Mouse (Mus musculus) cerebellum, adult 11-12 months (tissue): ENCODE measurements around the gene Npas4.
"Not testable (repeated sequence)": the region's sequence is repeated elsewhere in the genome, so short reads cannot be mapped to it uniquely, and the experiment has no call there.

Experiments
- DNase-seq: peaks from one replicate; pipeline ENCODE4 v3.0.0; 2022

The Npas4 gene

DNA sequence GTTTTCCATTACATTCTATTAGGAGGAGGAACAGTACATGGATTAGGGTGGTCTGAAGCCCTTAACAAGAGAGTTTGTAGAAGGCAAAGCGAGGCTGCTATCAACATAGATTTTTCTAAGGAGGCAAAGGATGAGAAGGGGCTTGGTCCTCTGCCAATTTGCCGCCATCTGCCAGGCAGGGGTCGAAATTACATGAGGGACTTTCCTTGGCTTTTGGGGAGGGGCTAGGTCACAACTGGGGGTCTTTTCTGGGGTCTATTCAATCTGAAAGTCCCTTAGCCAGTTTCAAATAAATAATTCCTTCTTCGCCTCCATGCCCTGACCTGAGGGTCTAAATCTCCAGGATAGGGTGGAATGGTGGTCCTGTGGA, at the start of gene Npas4:
TSS of gene Npas4 (minus strand) at position 61 of the 370 bp plus-strand sequence.
- DNase-seq, result no peak

DNA sequence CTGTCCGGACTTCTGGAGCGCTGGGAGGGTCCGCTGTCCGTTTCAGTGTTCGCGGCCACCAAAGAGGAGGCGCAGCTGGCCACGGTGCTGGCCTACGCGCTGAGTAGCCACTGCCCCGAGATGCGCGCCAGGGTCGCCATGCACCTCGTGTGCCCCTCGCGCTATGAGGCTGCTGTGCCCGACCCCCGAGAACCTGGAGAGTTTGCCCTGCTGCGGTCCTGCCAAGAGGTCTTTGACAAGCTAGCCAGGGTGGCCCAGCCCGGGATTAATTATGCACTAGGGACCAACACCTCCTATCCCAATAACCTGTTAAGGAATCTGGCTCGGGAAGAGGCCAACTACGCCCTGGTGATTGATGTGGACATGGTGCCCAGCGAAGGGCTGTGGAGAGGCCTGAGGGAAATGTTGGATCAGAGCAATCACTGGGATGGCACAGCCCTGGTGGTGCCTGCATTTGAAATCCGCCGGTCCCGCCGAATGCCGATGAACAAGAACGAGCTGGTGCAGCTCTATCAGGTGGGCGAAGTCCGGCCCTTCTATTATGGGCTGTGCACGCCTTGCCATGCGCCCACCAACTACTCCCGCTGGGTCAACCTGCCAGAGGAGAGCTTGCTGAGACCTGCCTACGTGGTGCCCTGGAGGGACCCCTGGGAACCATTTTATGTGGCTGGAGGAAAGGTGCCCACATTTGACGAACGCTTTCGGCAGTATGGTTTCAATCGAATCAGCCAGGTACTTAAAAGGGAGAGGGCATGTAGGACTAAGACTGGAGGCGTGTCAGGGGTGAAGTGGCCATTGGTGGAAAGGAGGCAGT, 49.4 kb upstream of the Npas4 start:
- DNase-seq, result peak; percentile 71

DNA sequence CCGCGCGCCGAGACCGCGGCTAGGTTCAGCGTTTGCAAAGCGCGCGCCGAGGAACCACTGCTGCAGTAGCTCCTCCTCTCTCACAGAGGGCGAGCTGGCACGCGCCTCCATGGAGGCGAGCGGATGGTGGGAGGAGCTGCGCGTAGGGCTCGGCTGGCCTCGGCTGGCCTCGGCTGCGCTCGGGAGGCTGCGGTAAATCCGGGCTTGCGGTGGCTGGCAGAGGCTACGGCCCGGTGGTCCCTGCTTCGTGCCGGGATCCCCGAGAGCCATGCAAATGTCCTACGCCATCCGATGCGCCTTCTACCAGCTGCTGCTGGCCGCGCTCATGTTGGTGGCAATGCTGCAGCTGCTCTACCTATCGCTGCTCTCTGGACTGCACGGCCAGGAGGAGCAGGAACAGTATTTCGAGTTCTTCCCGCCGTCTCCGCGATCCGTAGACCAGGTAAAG, 48.6 kb upstream of the Npas4 start, which contains the start of the genes B4gat1 and AC124502.3:
TSS of gene B4gat1 (plus strand) at position 118 of the 448 bp plus-strand sequence.
TSS of gene AC124502.3 (plus strand) at position 183 of the 448 bp plus-strand sequence.
- peak; percentile 94 for DNase-seq

DNA sequence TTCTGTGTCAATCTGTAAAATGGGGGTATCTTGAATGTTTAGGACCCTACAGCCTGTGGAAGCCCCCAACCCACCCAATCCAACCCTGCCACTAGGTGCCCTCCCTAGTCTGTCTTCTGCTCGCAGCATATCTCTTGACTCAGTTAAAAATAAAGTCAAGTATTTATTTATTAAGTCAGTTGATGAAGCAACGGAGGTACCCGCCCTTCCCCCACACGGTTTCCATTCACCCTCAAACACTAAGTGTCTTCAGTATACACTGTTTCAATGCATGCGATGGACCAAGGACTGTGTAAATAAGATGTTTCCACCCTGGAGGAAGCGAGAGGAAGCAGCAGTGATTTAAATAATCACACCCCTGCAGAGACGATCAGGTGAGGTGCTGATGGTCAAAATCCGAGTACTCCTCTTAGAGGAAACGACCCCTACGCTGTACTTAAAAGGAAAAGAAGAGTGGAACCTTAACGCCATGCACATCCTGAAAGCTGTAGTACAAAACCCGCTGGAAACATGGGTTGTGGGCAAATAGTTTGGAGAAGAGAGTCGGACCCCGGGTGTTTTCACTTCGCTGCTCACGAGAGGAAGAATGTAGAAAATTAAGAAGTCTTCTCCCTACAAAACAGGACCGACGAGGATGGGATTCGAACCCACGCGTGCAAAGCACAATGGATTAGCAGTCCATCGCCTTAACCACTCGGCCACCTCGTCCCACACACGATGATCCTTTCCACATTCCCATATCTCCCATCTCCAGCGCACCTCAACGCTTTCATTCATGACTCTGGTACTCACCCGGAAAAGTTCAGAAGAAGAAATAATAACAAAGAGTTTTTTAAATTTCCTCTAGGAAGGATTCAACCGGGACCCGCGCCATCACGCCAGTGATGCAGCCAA, 47.8 kb upstream of the Npas4 start:
- DNase-seq, result peak; percentile 90

DNA sequence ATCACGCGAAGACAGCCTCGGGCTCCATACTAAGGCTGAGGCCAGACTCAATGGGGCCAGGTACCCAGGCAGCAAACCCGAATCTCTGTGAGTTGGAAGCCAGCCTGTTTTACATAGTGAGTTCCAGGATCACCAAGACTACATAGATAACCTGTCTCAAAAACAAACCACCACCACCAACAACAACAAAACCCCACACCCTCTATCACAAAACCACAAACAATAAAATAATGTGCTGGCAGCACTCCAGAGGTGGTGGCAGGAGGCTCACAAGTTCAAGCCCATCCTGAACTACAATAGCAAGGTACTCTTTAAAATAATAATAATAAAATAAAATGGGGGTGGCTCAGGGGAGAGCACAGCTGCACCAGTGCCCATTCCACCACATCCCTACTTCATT, 46.5 kb upstream of the Npas4 start:
- DNase-seq, result no peak

DNA sequence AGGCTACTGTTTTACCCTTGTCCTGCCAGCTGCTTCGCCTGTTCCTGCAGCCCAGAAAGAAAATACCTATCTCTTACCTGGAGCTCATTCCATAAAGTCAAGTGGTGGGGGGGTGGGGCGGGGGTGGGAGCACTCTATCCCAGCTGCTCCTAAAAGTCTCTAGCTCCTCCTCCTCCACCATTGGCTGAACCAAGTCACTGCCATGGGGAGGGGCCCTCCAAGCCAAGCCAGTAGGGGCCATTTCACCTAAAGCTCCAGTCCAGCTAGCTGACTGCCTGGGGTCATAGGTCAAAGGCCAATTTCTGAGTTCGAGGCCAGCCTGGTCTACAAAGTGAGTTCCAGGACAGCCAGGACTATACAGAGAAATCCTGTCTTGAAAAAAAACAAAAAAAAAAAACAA, 42.6 kb upstream of the Npas4 start:
- DNase-seq, result no peak

DNA sequence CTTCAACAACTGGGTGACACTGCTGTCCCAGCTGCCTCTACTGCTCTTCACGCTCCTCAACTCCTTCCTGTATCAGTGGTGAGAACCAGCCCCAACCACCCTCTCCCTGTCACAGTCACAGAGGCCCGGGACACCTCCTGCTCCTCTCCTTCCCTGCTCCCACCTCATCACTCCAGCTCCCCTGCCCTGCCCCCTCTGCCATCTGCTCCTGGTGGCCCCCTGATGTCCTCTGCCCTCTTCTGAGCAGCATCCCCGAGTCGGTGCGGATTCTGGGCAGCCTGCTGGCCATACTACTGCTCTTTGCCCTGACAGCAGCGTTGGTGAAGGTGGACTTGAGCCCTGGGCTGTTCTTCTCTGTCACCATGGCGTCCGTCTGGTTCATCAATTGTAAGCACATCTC, 36.0 kb upstream of the Npas4 start:
- peak; percentile 44 for DNase-seq

DNA sequence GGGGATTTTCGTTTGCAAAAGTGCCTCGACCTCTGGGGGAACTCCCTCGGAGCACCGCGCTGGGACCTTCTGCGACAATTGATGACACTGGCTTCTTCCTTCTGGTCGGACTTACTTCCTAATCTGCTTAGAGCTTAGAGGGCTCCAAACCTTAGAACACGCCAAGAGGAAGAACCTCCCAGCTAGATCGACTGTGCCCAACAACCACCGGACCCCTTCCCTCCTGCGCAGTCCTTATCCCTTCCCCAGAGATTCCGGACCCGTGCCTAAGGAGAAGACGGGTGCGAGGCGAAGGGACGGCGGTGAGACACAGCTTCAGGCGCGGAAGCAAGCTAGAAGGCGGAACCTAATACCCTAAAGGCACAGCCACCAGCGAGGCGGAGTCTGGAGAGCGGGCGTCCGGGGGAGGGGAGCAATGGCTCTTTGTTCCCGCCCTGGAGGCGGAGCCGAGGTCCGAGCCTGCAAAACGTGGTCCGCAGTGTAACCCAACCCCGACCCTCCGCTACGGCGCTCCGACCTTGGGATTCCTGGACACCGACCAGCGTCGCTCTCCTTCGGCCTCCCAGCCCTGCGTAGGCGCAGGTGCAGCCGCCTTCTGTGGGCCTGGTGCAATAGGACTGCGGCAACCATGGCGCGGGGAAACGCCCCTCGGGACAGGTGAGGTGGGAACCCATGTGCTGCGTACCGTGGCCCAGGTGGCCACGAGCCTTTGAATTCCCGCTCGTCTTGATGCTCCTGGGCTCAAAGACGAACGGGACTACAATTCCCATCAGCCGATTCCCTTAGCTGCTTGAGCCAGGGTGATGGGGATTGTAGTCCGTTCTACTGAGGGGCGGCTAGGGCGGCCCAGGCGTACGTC, 33.7 kb upstream of the Npas4 start, which contains the start of gene Slc29a2:
TSS of gene Slc29a2 (plus strand) at position 240 of the 859 bp plus-strand sequence.
- DNase-seq, result peak; percentile 92

DNA sequence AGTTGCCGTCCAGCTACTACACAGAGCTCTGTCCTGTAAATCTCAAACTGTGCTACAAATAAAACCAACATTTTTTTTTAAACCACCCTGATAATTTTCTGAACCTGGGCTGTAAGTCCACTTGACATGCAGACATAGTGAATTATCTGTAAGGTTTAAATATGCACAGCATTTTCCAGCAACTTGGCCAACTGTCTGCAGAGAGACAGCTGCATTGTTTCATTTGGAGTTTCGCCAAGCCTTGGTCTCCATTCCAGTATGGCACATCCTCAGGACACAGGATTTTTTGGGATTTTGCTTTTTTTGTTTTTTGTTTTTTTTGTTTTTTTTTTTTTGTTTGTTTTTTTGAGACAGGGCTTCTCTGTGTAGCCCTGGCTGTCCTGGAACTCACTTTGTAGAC, 31.3 kb upstream of the Npas4 start:
- no peak for DNase-seq

DNA sequence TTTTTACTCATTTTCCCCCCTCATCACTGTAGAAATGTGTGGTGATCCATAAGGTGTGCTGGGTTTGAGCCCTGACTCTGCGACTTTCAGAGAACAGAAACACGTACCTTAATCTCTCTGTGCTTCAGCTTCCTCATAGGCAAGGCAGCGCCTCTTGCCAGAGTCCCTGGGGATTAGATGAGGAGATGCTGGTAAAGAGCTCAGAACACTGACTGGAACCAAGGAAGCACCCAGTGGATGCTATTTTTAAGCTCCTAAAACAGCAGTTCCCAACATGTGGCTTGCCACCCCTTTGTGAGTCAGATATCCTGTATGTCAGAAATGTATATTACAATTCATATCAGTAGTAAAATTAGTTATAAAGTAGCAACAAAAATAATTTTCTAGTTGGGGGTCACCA, 28.1 kb upstream of the Npas4 start:
- DNase-seq, result no peak

DNA sequence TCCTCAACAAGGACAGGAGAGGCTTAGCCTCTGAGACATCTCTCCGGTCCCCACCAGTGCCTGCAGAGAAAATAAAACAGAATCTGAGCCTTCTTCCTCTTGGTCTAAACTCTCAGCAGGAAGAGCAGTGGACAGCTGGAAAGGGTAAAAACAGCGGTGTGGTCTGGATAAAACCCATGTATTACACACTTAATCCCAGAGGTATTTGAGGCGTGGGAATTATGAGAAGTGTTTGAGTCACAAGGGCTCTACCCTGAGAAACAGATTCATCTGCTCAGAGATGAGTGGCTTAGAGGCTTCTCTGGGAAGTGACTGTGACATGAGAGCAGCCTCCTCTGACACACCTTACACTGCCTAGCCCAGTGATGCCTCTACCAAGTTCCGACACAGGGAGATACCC, 27.5 kb upstream of the Npas4 start:
- no peak for DNase-seq

DNA sequence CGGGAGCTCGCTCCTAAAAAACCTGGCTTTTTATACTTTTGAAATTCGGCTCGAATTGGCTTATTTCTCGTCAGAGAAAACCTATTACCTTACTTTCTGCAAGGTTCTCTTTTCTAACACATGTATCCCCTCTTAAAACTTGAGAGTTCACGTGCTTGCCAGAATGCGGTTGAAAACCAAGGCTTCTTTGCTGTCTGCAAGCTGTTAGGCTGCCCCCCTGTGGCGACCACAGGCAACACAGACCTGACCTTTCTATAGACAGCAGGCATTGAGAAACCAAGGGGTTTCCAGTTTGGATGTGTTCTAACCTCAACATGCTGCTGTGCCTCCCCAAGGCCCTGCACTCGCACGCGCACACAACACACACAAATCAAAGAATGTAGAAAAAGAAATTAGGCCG, 26.7 kb upstream of the Npas4 start:
- DNase-seq, result peak; percentile 66

DNA sequence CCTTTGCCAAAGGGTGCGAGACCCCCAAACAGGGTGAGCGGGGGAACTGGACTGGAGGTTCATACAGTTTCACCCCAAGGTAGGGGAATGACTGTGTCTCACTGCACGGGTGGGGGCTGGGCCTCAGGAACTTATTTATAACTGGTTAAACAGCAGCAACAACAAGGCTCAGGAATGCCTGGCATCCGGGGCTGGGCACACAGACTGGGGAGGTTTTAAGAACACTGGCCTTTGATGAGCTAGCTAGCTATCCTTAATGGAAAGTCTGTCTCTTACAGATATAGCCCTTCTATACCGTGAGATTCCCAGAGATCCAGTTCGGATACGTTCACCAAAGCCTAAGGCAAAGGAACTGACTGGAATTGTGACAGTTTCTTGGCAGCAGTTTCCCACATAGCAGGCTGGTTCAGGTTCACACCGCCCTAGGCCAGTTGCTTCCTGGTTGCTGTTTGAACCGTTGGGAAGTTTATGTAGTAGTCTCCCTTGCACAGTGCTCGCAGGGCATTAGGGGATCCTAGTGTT, 26.2 kb upstream of the Npas4 start:
- DNase-seq, result no peak

DNA sequence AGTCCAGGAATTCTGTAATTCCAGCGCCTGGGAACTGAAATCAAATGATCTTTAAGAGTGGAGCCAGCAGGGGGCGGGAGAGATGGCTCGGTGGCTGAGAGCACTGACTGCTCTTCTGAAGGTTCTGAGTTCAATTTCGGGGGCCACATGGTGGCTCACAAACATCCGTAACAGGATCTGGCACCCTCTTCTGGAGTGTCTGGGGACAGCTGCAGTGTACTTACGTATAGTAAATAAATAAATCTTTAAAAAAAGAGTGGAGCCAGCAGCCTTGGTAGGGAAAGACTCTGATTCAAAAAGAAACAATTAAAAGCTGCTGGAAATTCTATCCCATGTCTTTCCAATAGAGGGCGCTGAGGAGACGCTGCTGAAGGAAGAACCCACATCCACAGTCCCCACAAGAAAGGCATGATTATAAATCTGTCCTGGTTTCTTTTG, 24.9 kb upstream of the Npas4 start:
- DNase-seq, result peak; percentile 59

DNA sequence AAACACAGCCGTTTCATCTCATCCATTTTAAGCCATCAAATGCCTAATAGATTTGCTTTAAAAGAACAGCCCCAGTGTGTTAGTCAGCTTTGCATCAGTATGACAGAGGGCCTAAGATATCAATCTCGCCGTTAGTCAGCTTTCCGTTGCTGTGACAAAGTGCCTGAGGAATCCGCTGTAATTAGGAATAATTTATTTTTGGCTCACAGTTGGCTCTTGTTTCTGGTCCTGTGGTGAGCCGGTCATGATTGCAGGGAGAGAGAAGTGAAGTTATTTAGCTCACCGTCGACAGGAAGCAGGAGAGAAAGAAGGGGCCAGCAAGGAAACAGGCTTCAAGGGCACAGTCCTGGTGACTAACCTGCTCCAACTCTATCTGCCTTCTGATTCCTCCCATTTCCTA, 23.0 kb upstream of the Npas4 start:
- no peak for DNase-seq

DNA sequence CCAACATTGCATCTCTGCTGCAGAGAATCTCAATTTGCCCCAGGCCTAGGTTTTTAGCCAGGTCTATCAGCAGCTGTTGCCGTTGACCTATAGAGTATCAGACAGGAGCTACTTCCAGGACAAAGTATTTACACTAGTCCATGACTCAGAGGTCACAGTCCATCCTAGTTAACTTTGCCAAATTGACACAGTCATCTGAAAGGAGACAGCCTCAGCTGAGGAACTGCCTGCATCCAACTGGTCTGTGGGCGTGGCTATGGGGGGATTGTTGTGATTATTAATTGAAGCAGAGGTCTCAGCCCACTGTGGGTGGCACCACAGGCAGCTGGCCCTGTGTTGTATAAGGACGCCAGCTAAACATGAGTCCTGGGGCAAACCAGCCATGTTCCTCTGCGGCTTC, 14.8 kb upstream of the Npas4 start:
- no peak for DNase-seq

DNA sequence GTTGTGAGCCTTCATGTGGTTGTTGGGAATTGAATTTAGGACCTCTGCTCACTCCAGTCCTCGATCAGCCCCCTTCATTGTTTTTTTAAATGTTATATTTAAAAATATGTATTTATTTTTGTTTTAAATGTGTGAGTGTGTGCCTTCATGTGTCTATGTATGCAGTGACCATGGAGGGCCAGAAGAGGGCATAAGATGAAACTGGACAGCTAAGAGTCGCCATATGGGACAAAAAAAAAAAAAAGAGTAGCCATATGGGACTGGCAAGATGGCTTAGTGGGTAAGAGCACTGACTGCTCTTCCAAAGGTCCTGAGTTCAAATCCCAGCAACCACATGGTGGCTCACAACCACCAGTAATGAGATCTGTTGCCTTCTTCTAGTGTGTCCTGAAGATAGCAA, 13.5 kb upstream of the Npas4 start:
- not testable (repeated sequence) for DNase-seq

DNA sequence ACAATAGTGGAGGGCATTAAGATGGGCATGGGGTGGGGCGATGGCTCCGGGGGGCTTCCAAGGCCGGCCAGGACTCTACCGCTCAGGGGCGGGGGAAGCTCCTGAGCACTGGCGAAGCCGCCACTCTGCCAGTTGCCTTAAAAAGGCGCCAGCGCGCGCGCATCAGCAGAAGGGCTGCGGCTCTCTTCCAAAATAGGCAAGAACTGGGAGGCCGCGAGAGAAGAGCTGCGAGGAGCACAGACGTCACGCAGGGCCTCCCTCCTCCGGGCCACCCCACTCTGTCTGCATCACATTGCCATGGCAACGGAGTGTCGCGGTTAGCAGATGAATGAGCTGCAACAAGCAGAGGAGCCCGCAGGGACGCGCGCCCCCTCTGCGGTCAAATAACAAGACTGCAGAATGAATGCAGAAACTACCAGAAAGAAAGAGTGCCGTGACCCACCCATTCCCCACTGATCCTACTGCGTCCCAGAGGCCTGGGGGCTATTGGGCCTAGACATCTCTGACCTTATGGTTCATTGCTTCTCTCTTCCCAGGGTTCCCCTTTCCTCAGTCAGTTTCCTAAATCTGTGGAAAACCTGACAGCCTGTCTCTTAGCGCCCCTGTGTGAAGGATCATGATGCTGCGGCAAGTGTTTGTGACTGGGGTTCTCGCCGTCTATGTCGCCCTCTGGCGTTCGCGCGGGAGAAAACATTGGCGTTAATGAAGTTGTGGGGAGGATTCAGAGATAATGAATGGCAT, 11.7 kb upstream of the Npas4 start:
- peak; percentile 88 for DNase-seq

DNA sequence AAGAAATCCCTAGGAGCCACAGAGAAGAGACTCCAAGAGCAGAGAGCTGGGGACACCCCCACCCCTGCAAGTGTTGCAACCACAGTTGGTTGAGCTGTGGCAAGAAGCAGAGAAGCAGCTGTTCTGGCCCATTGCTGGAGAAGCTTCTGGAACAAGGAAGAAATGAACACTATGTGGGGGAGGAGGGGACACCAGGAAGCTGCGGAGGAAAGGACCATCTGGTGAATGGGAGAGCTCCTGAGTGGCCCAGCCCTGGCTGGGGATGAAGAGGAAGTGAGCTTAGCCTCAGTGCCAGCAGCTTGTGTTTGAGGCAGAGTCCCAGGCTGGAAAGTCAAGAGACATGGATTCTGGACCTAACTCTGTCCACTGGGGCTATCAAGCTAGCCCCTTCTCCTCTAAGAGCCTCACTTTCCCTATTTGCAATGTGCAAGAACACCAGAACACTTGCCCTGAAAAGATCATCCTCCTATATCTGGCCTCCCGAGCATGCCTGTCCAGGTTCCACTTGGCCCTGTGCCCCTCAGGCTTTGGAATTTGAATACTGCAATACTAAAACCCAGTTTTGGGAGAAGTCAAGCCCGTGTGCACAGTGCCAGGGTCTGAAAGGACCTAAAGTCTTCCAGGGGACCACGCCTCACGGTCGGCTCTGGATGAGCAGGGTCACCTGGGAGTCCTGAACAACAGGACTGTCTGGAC, 9.5 kb upstream of the Npas4 start:
- DNase-seq, result peak; percentile 18

DNA sequence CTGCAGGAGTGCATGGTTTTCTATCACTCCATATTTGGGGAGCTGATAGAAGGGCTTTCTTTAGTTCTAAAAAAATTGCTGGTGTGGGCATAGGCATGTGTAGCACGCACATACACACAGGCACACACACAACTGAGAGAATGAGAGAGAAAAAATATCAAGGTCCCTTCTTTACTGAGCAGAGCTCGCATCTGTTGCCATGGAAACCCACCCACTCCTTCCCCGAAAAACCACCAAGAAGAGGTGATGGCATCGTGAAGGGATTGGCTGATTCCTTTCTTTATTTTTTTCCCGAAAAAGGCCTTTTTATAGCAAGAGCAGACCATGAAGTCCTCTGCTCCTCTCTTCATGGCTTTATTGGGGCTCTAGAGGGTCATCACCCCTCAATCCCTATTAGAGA, 3.9 kb upstream of the Npas4 start:
- no peak for DNase-seq

DNA sequence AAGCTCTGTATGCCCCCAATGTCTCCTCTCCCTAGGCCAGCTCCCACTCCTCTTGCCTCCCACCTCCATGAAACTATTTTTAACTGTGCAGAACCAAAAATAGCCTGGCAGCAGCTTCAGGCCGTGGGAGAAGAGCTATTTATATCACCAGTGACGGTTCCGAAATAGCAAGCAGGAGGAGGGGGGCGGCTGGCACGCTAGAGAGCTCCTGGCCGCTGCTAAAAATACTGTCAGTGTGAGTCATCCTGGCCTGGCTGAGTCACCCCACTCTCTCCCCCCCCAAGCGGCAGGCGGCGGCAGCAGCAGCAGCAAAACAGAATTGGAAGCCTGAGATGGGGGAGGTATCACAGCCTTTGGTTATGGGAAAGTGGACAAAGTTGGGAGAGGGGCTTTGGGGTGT, 2.8 kb upstream of the Npas4 start:
- DNase-seq, result peak; percentile 90
